Mouse (Mus musculus) erythroblast, embryonic 14.5 days (primary cell): ENCODE data around the gene Tspan10.

Source experiments
- GATA1 ChIP-seq: IDR thresholded peaks from 2 replicates; pipeline ENCODE4 v1.6.1; 2012; ENCODE audit warnings: low read length, inconsistent platforms, mixed read lengths
- TAL1 ChIP-seq: IDR thresholded peaks from 3 replicates; pipeline ENCODE4 v1.6.1; 2012; ENCODE audit warnings: low read length, inconsistent platforms, mixed read lengths

- no peak for TF ChIP-seq GATA1
- TF ChIP-seq TAL1: no peak
Measured at GRCm38 (mm10) chr11:120458847-120459597, 16.6 kb downstream of the Tspan10 start.
